Mouse (Mus musculus): ENCODE measurements around the gene Phpt1.

The Phpt1 gene

GRCm38 (mm10) chr2:25582466-25583119 lies 7.6 kb upstream of the Phpt1 start:
- DNase-seq (ENCODE audit: low spot score in 2 of 2): peak; percentile 94 to 95

- DNase-seq (ENCODE audit: low spot score in 2 of 2): peak; percentile 58 to 76
Measured at GRCm38 (mm10) chr2:25581901-25582301, 6.9 kb upstream of the Phpt1 start.

- peak; percentile 84 to 91 for DNase-seq (ENCODE audit: low spot score in 2 of 2)
Measured at GRCm38 (mm10) chr2:25581294-25581864, 6.4 kb upstream of the Phpt1 start, which contains the start of gene Ajm1. Ajm1 (minus strand) TSS chr2:25581757.

- DNase-seq (ENCODE audit: low spot score in 2 of 2): peak; percentile 64 to 70
Measured at GRCm38 (mm10) chr2:25580621-25581101, 5.6 kb upstream of the Phpt1 start.

GRCm38 (mm10) chr2:25579737-25580460 lies 4.9 kb upstream of the Phpt1 start:
- peak; percentile 67 to 71 for DNase-seq (ENCODE audit: low spot score in 2 of 2)

GRCm38 (mm10) chr2:25578796-25579736 lies 4.0 kb upstream of the Phpt1 start:
- DNase-seq (ENCODE audit: low spot score in 2 of 2): no peak

GRCm38 (mm10) chr2:25577951-25578795 lies 3.1 kb upstream of the Phpt1 start:
- DNase-seq (ENCODE audit: low spot score in 2 of 2): no peak

- DNase-seq (ENCODE audit: low spot score in 2 of 2): no peak
Measured at GRCm38 (mm10) chr2:25576965-25577891, 2.2 kb upstream of the Phpt1 start.

GRCm38 (mm10) chr2:25576028-25576850 lies 1.2 kb upstream of the Phpt1 start:
- DNase-seq (ENCODE audit: low spot score in 2 of 2): no peak

GRCm38 (mm10) chr2:25575432-25576027 lies 506 bp upstream of the Phpt1 start:
- peak; percentile 71 to 72 for DNase-seq (ENCODE audit: low spot score in 2 of 2)

- no peak for DNase-seq (ENCODE audit: low spot score in 2 of 2)
Measured at GRCm38 (mm10) chr2:25574136-25574535, 888 bp downstream of the Phpt1 start.

GRCm38 (mm10) chr2:25573068-25573467 lies 2.0 kb downstream of the Phpt1 start:
- DNase-seq (ENCODE audit: low spot score in 2 of 2): peak in 1 of 2 experiments; percentile 22

- no peak for DNase-seq (ENCODE audit: low spot score in 2 of 2)
Measured at GRCm38 (mm10) chr2:25571221-25571620, 3.8 kb downstream of the Phpt1 start.

- no peak for DNase-seq (ENCODE audit: low spot score in 2 of 2)
Measured at GRCm38 (mm10) chr2:25569323-25569722, 5.7 kb downstream of the Phpt1 start.

- DNase-seq (ENCODE audit: low spot score in 2 of 2): no peak
Measured at GRCm38 (mm10) chr2:25568473-25569019, 6.5 kb downstream of the Phpt1 start.

- DNase-seq (ENCODE audit: low spot score in 2 of 2): no peak
Measured at GRCm38 (mm10) chr2:25566558-25566957, 8.5 kb downstream of the Phpt1 start.

GRCm38 (mm10) chr2:25565741-25566140 lies 9.3 kb downstream of the Phpt1 start:
- no peak for DNase-seq (ENCODE audit: low spot score in 2 of 2)

- no peak for DNase-seq (ENCODE audit: low spot score in 2 of 2)
Measured at GRCm38 (mm10) chr2:25561946-25562345, 13.1 kb downstream of the Phpt1 start.
